Mouse (Mus musculus) G1E (cell line): ENCODE measurements at regions not wholly inside any gene's neighbourhood (a gene's known extent, or its start where the extent isn't known, plus 50 kb on each side); places are given as distances from the start of the nearest gene placed in this dataset.

ENCODE experiments used
- CTCF ChIP-seq: IDR thresholded peaks from 2 replicates; pipeline ENCODE4 v1.5.1; 2012; ENCODE audit warnings: low read depth, low read length, inconsistent platforms, mixed read lengths
- TAL1 ChIP-seq: conservative IDR thresholded peaks from 2 replicates; pipeline ENCODE4 v1.6.1; 2012; ENCODE audit warnings: low read depth, low read length, inconsistent platforms, mixed read lengths

DNA sequence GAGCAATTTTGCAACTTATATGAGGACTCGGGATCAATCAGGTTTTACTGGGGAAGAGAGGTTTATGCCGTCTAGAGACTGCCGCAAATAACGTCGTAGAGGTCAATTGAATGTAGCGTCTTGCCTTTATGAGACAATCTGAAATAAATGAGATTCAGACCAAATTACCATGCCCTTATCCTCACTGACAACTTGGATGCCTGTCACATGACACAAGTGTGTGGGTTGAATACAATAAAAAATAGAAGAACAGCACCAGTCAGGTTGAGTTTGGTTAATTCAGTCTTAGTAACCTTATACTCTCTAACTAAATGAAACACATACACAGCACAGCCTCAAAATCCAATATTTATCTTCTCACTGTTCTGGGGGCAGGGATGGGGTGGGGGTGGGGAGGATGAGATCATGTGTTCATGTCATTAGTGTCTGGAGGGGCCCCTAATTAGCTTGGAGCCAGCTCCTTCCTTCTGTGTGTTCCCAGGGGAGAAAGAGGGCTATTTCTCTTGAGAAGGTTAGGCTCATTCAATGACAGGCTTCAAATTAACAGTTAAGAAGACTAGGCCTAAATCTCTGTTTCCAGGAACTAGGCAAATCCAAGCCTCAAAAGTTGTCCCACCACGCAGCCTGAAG lies 142.2 kb upstream of the Cttnbp2 start:
- TF ChIP-seq CTCF (no peak), TAL1 (no peak)
